Mouse (Mus musculus) lung, postnatal 10 days (tissue): ENCODE results near the gene Sdad1.

ENCODE experiments used
- DNase-seq: peaks from one replicate; pipeline ENCODE4 v3.0.0; 2021

Gene Sdad1

GRCm38 (mm10) chr5:92304291-92304690 is 6.0 kb downstream of the Sdad1 start:
- no peak for DNase-seq

- DNase-seq: no peak
Observed at GRCm38 (mm10) chr5:92302149-92302840, 8.0 kb downstream of the Sdad1 start.

- DNase-seq: no peak
Observed at GRCm38 (mm10) chr5:92294525-92294924, 15.8 kb downstream of the Sdad1 start.

DNA sequence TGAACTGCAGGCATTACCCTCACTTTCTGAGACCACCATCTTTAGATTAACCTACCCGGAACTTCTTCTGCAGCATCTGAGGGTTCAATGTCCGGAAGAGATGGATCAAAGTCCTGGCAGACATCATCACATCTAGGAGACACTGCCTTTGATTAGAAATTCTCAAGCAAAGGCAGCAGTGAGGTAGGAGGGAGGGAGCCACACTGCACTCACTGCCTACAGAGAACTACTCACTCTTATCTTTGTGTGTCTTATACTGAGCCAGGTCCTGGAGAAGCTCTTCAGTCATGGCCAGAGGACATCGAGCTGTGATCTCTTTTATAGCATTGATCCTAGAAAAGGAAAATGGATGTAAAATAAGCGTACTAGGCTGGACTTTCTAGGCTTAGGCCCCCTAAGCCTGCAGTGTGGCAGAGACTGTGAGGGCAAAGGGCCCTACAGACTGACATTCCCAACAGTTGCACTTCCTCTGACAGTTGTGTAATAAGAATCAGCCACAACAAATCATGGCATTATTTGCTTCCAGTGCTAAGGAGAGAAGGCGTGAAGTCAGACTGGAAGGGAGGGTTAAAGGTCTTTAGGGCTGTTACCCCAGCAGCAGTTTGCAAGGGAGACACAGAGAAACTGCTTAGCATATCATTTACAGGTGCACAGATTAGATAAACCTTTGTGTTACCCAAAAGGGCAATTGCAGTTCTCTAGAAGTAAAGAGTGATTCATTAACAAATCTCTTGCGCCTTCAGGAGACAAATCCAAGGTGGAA is 18.4 kb downstream of the Sdad1 start:
- DNase-seq: no peak

GRCm38 (mm10) chr5:92287840-92288239 is 22.4 kb downstream of the Sdad1 start:
- no peak for DNase-seq

DNA sequence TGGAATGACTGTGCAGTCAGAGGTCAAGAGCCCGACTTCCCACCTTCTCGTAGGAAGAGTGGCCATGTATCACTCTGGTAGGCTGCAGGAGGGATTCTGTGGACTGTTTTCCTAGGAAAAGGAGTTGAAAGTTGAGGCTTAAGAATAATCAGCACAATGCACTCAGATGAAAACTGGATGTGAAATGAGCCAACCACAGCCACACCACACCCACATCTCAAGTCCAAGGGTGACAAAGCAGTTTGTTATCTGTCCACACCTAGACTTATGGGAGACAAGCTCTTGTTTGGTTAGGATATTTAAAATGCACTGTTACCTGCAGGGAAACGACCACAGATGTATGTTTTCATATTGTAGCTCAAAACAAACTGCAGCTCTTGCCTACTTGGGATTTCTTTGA is 27.2 kb downstream of the Sdad1 start:
- no peak for DNase-seq

- peak; percentile 17 for DNase-seq
Observed at GRCm38 (mm10) chr5:92282571-92282970, 27.7 kb downstream of the Sdad1 start.

- DNase-seq: peak; percentile 27
Observed at GRCm38 (mm10) chr5:92278942-92279537, 31.2 kb downstream of the Sdad1 start.

- peak; percentile 92 for DNase-seq
Observed at GRCm38 (mm10) chr5:92277437-92278394, 32.6 kb downstream of the Sdad1 start, which contains the start of gene Naaa. Naaa (minus strand) TSS chr5:92278170.

DNA sequence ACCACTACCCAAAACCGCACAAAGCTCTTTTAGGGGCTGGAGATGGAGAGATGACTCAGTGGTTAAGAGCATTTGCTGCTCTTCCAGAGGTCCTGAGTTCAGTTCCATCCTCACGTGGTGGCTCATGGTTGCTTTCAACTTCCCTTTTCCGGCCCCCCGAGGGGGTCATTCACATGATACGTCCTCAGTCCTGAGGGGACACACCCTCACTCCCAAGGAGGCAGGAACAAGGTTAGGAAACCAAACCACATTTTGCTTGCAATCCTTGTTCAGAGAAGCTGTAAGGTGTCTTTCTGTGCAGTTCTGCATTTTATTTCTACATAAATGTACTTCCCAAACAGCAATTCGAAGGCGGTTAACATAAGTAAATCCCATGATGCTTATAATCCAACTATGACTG is 39.8 kb downstream of the Sdad1 start:
- DNase-seq: no peak

GRCm38 (mm10) chr5:92263761-92264359 is 46.4 kb downstream of the Sdad1 start:
- DNase-seq: peak; percentile 86

GRCm38 (mm10) chr5:92262646-92263045 is 47.6 kb downstream of the Sdad1 start:
- no peak for DNase-seq

- no peak for DNase-seq
Observed at GRCm38 (mm10) chr5:92256218-92256617, 54.1 kb downstream of the Sdad1 start, which contains the start of gene Ppef2. Ppef2 (minus strand) TSS chr5:92256278.

DNA sequence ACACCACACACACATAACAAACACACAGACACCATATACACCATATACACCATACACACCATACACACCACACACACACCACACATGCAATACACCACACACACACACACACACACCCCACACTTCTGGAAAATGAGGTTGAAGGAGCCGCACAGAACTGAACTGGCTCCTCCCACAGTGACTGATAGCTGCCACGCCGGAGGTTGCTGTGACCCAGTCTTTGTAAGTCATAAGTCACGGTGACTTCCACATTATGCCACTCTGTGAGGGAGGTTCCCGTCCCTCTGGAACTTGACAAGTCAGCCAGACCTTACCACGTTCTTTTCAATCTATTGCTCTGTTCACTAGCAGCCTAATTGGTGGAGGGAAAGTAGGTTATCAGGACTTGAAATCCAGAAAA is 55.8 kb downstream of the Sdad1 start:
- no peak for DNase-seq

GRCm38 (mm10) chr5:92252797-92253343 is 57.4 kb downstream of the Sdad1 start:
- DNase-seq: peak; percentile 16

- no peak for DNase-seq
Observed at GRCm38 (mm10) chr5:92252031-92252430, 58.2 kb downstream of the Sdad1 start.

- no peak for DNase-seq
Observed at GRCm38 (mm10) chr5:92248614-92249013, 61.7 kb downstream of the Sdad1 start.

- DNase-seq: no peak
Observed at GRCm38 (mm10) chr5:92245483-92245882, 64.8 kb downstream of the Sdad1 start.

DNA sequence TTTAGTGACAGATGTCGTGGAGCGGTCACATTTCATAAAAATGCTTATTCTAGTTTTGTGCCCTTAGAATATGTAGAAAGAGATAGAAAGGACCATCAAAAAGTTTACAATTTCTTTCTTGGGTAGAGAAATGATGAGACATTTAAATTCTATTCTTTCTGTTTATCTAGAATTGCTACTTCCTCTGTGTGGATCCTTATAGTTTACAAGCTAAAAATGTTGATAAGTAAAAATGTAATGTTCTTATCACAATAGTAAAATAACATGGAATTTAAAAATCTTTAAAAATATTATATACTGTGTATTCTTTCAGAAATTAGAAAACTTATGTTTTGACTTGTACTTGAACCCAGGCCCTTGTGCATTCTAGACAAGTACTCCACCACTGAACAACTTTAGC is 65.4 kb downstream of the Sdad1 start:
- no peak for DNase-seq

GRCm38 (mm10) chr5:92240769-92241168 is 69.5 kb downstream of the Sdad1 start:
- DNase-seq: no peak

- DNase-seq: peak; percentile 83
Observed at GRCm38 (mm10) chr5:92239333-92240232, 70.7 kb downstream of the Sdad1 start.
